Mouse (Mus musculus): Measurements from ENCODE around the gene Elfn2.

DNA sequence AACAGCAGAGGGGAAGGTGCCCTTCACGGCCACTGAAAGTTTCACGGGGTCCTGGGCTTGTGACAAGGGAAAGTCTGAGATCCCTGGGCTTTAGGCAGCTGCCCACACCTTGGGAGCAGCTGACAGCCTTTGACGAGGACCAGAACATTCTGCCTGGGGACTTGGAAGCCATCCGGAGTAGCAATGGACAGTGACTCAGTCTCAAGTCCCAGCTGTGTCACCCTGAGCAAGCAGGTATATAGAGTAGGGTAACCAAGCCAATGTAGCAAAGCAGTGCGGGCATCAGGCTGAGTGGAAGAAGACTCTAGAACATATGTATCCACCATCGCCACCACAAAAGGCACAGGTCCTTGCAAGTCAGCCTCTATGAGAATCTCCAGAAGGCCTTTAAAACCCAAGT is 18.6 kb upstream of the Elfn2 start:
- TF ChIP-seq CTCF (conservative IDR thresholded peaks at IDR 0.05; ENCODE audit: low read length) (no peak), POU5F1 (IDR thresholded peaks at IDR 0.05; ENCODE audit: borderline replicate concordance, low read length) (no peak)
